Mouse (Mus musculus) spleen, adult 2 months (tissue): ENCODE measurements at regions not wholly inside any gene's neighbourhood (a gene's known extent, or its start where the extent isn't known, plus 50 kb on each side); places are given as distances from the start of the nearest gene placed in this dataset.

Experiments
- CTCF ChIP-seq: fragments of 200-500 bp; IDR thresholded peaks from 2 replicates; pipeline ENCODE4 v1.5.1; 2011; ENCODE audit warnings: mild to moderate bottlenecking, inconsistent platforms; ENCODE audit not compliant: insufficient read depth, insufficient read length, insufficient replicate concordance; ENCODE audit errors: extremely low read depth
- POLR2A ChIP-seq: fragments of 200-500 bp; IDR thresholded peaks from 2 replicates; pipeline ENCODE4 v1.6.1; 2011; ENCODE audit warnings: low read depth, low read length, inconsistent platforms

- TF ChIP-seq POLR2A (no peak), CTCF (no peak)
These were observed 93.2 kb downstream of the Arl4c start for GRCm38 (mm10) chr1:88608826-88609225.
